Mouse (Mus musculus): ENCODE data around the gene Olfr1294. TPM values are rescaled to one million over a fixed set of nuclear protein-coding genes. Genes with fewer than 3 reads are reported as not detected.

Olfr1294 gene
- polyA plus RNA-seq (2012; rRNA removed; ENCODE audit: low replicate concordance): not detected in 2 replicates

DNA sequence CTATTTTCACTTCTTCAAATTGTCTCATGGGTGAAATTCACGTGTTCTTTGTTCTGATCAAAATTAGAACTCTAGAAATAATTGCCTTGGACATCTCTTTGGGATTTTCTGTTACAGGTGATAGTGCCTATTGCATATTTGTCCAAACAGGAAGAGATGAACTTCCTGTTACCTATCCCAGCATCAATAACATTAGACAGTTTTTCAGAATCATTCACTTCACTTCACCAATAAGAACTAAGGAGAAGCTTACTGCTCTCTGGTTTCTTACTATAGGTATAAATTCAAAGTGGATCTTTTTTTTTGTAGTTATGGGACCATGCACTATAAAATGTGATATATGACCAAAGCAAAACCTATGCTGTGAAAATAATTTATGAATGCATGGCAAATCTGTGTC, at the start of gene Olfr1294:
Gene Olfr1294 (minus strand): TSS at position 101 of the 400 bp plus-strand sequence.

DNA sequence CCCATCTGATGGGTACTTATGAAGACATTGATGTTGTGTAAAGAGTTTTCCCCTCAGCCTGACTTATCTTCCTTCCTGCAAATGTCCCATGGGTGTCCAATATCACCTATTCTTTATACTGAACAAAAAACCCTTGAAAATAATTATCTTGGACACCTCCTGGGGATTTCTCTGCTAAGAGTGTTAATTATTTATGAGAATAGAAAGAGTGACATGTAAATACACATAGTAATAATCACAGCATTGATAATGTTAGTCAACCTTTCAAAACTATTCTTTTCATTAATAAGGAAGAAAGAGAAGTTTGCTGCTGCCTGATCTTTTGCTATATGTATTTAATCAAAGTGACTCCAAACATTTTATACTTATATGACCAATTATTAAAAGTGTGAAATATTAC, 29.5 kb upstream of the Olfr1294 start, which contains the start of gene Olfr1295:
Gene Olfr1295 (minus strand): TSS at position 101 of the 400 bp plus-strand sequence.

DNA sequence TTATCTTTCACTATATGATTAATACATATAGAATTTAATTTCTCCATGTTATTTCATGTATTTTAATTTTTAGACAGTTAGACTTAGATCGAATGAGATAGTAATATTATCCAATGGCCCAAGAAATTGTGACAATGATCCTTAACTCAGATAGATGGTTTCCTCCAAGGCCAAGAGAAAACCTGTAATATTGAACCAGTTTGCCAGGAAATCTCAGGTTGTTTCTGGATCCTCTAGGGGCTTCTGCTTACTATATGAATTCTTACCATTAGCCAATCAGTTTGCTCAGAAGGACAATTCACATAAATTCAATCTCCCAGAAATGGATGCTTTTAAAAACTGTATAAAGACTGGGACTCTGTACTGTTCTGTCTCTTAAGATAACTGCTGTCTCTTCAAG, 15.2 kb downstream of the Olfr1294 start, which contains the start of gene Olfr1293-ps:
Gene Olfr1293-ps (plus strand): TSS at position 301 of the 400 bp plus-strand sequence.

DNA sequence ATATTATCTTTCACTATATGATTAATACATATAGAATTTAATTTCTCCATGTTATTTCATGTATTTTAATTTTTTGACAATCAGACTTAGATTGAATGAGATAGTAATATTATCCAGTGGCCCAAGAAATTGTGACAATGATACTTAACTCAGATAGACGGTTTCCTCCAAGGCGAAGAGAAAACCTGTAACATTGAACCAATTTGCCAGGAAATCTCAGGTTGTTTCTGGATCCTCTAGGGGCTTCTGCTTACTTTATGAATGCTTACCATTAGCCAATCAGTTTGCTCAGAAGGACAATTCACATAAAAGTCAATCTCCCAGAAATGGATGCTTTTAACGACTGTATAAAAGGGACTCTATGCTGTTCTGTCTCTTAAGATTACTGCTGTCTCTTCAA, 43.2 kb downstream of the Olfr1294 start, which contains the start of gene Olfr1291-ps1:
Gene Olfr1291-ps1 (plus strand): TSS at position 301 of the 400 bp plus-strand sequence.

DNA sequence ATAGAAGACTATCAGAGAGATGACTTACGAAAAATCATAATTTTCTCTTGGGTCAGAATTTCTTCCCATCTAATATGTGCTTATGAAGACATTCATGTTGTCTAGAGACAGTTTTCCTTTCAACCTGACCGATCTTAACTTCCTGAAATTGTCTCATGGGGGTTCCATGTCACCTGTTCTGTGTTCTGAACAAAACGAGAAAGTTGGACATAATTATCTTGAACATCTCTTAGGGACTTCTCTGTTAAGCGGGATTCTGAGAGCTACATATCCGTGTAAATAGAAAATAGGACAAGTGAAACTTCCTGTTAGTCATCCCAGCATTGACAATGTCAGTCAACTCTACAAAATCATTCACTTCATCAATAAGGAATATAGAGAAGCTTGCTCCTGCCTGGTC, 46.4 kb downstream of the Olfr1294 start, which contains the start of gene Olfr1290:
Gene Olfr1290 (minus strand): TSS at position 101 of the 400 bp plus-strand sequence.

Other genes with a start within 250 kb of the Olfr1294 start
- gene Olfr1279, start 239.7 kb downstream of the Olfr1294 start, polyA plus RNA-seq (2012; rRNA removed; ENCODE audit: low replicate concordance): not detected in 2 replicates
- gene Olfr1280, start 226.3 kb downstream of the Olfr1294 start, polyA plus RNA-seq (2012; rRNA removed; ENCODE audit: low replicate concordance): not detected in 2 replicates
- gene Olfr1281, start 213.8 kb downstream of the Olfr1294 start, polyA plus RNA-seq (2012; rRNA removed; ENCODE audit: low replicate concordance): not detected in 2 replicates
- not detected in 2 replicates for gene Olfr1282, start 204.2 kb downstream of the Olfr1294 start, polyA plus RNA-seq (2012; rRNA removed; ENCODE audit: low replicate concordance)
- not detected in 2 replicates for gene Olfr1283, start 173.5 kb downstream of the Olfr1294 start, polyA plus RNA-seq (2012; rRNA removed; ENCODE audit: low replicate concordance)
- not detected in 2 replicates for gene Olfr1284, start 164.8 kb downstream of the Olfr1294 start, polyA plus RNA-seq (2012; rRNA removed; ENCODE audit: low replicate concordance)
- gene Olfr1286, start 117.2 kb downstream of the Olfr1294 start, polyA plus RNA-seq (2012; rRNA removed; ENCODE audit: low replicate concordance): not detected in 2 replicates
- gene Olfr1287, start 91.1 kb downstream of the Olfr1294 start, polyA plus RNA-seq (2012; rRNA removed; ENCODE audit: low replicate concordance): not detected in 2 replicates
- not detected in 2 replicates for gene Olfr1288, start 66.2 kb downstream of the Olfr1294 start, polyA plus RNA-seq (2012; rRNA removed; ENCODE audit: low replicate concordance)
- gene Olfr1289, start 59.5 kb downstream of the Olfr1294 start, polyA plus RNA-seq (2012; rRNA removed; ENCODE audit: low replicate concordance): not detected in 2 replicates
- not detected in 2 replicates for gene Olfr1290, start 46.5 kb downstream of the Olfr1294 start, polyA plus RNA-seq (2012; rRNA removed; ENCODE audit: low replicate concordance)
- not detected in 2 replicates for gene Olfr1291-ps1, start 43.1 kb downstream of the Olfr1294 start, polyA plus RNA-seq (2012; rRNA removed; ENCODE audit: low replicate concordance)
- gene Olfr1293-ps, start 15.1 kb downstream of the Olfr1294 start, polyA plus RNA-seq (2012; rRNA removed; ENCODE audit: low replicate concordance): not detected in 2 replicates
- gene Olfr1295, start 29.4 kb upstream of the Olfr1294 start, polyA plus RNA-seq (2012; rRNA removed; ENCODE audit: low replicate concordance): not detected in 2 replicates
- not detected in 2 replicates for gene Olfr1297, start 86.2 kb upstream of the Olfr1294 start, polyA plus RNA-seq (2012; rRNA removed; ENCODE audit: low replicate concordance)
- not detected in 2 replicates for gene Olfr1298, start 108.9 kb upstream of the Olfr1294 start, polyA plus RNA-seq (2012; rRNA removed; ENCODE audit: low replicate concordance)
- gene Olfr1299, start 121.1 kb upstream of the Olfr1294 start, polyA plus RNA-seq (2012; rRNA removed; ENCODE audit: low replicate concordance): not detected in 2 replicates
- not detected in 2 replicates for gene Olfr1301, start 210.7 kb upstream of the Olfr1294 start, polyA plus RNA-seq (2012; rRNA removed; ENCODE audit: low replicate concordance)
- gene Olfr1302, start 237.1 kb upstream of the Olfr1294 start, polyA plus RNA-seq (2012; rRNA removed; ENCODE audit: low replicate concordance): not detected in 2 replicates

Measured in subcutaneous adipose tissue, adult 2 months (tissue).